Mouse (Mus musculus) midbrain, embryonic 14.5 days (tissue): ENCODE measurements around the gene Vmn1r63. TPM values are rescaled to one million over a fixed set of nuclear protein-coding genes. Genes with fewer than 3 reads are reported as not detected.
"Not testable (repeated sequence)": the region's sequence is repeated elsewhere in the genome, so short reads cannot be mapped to it uniquely, and the experiment has no call there.

Source experiments
- ATAC-seq: fragments of 200-750 bp; cut with Nextera tagmentation; 2 replicates; pipeline ENCODE4 v1.8.0; 2017; ENCODE audit warnings: moderate number of reproducible peaks, moderate library complexity; ENCODE audit not compliant: low FRiP score, low TSS enrichment
- DNase-seq: peaks from one replicate; pipeline ENCODE4 v3.0.0-alpha.2; 2015
- H3K27ac ChIP-seq: fragments of 300-500 bp; sonication (generic); replicated peaks from 2 replicates; pipeline ENCODE4 v1.5.1; 2014; ENCODE audit warnings: mild to moderate bottlenecking, low read depth, low read length, moderate library complexity
- H3K27me3 ChIP-seq: fragments of 300-500 bp; sonication (generic); 2 replicates; pipeline ENCODE4 v1.6.1; 2014; ENCODE audit warnings: low read length, control low read depth, mixed read lengths; ENCODE audit not compliant: control insufficient read depth, insufficient read depth
- H3K36me3 ChIP-seq: fragments of 300-500 bp; sonication (generic); 2 replicates; pipeline ENCODE4 v1.6.1; 2014; ENCODE audit warnings: low read length, control low read depth; ENCODE audit not compliant: control insufficient read depth, insufficient read depth
- H3K4me1 ChIP-seq: fragments of 300-500 bp; sonication (generic); 2 replicates; pipeline ENCODE4 v1.6.1; 2014; ENCODE audit warnings: mild to moderate bottlenecking, antibody characterized with exemption, low read length, control low read depth; ENCODE audit not compliant: control insufficient read depth, insufficient read depth
- H3K4me2 ChIP-seq: fragments of 300-500 bp; sonication (generic); 2 replicates; pipeline ENCODE4 v1.6.1; 2014; ENCODE audit warnings: mild to moderate bottlenecking, low read length, moderate library complexity
- H3K4me3 ChIP-seq: fragments of 300-500 bp; sonication (generic); replicated peaks from 2 replicates; pipeline ENCODE4 v1.5.1; 2014; ENCODE audit warnings: low read depth, low read length
- H3K9ac ChIP-seq: fragments of 300-500 bp; sonication (generic); replicated peaks from 2 replicates; pipeline ENCODE4 v1.6.1; 2014; ENCODE audit warnings: mild to moderate bottlenecking, low read length, moderate library complexity
- H3K9me3 ChIP-seq: fragments of 300-500 bp; sonication (generic); 2 replicates; pipeline ENCODE4 v1.6.1; 2016; ENCODE audit warnings: low read length, control low read depth, mixed read lengths; ENCODE audit not compliant: control insufficient read depth
- WGBS: fragments of 180-500 bp; shearing (Covaris S2); extraction: QIAGEN DNeasy Blood & Tissue Kit; methylation state at CpG from one replicate; pipeline ENCODE4 v1.1.7; 2014; 5-methylcytosine and 5-hydroxymethylcytosine counted together
- polyA plus RNA-seq: library from polyadenylated mRNA; unstranded; fragments of >200 nt; fragmentation: Nextera tagmentation; extraction: Ambion mirVana; gene quantifications from 2 replicates; pipeline ENCODE4 v1.2.1, GENCODE M21; 2014

Vmn1r63 gene
- not detected in 2 replicates for polyA plus RNA-seq

- H3K9ac ChIP-seq, H3K27me3 ChIP-seq: not testable (repeated sequence)
- no CpG with 5 or more reads among the region's 2 CpGs for WGBS
These were observed at the start of gene Vmn1r63 for GRCm38 (mm10) chr7:5805345-5805744. Vmn1r63 (minus strand) TSS chr7:5805445.

More at GRCm38 (mm10) chr7:5805345-5805744, at the start of gene Vmn1r63:
- not testable (repeated sequence) for H3K27ac ChIP-seq, H3K9me3 ChIP-seq, ATAC-seq, H3K4me1 ChIP-seq, H3K4me2 ChIP-seq, DNase-seq, H3K36me3 ChIP-seq, H3K4me3 ChIP-seq

Other genes with a start within 250 kb of the Vmn1r63 start
- gene Vmn1r61, start 192.2 kb downstream of the Vmn1r63 start, polyA plus RNA-seq, result not detected in 2 replicates
- gene Vmn1r62, start 131.8 kb downstream of the Vmn1r63 start, polyA plus RNA-seq, result not detected in 2 replicates
- not detected in 2 replicates for gene Vmn1r64, start 79.1 kb upstream of the Vmn1r63 start, polyA plus RNA-seq
- not detected in 2 replicates for gene Vmn1r65, start 205.6 kb upstream of the Vmn1r63 start, polyA plus RNA-seq
- not detected in 2 replicates for gene Nlrp4c, start 239.7 kb upstream of the Vmn1r63 start, polyA plus RNA-seq